Mouse (Mus musculus): ENCODE data around the gene Cdc42ep3. TPM values are rescaled to one million over a fixed set of nuclear protein-coding genes. Genes with fewer than 3 reads are reported as not detected.

Cdc42ep3 gene
- total RNA-seq (2021) = 10 to 100 TPM; 17.3 to 19.5 TPM

DNA sequence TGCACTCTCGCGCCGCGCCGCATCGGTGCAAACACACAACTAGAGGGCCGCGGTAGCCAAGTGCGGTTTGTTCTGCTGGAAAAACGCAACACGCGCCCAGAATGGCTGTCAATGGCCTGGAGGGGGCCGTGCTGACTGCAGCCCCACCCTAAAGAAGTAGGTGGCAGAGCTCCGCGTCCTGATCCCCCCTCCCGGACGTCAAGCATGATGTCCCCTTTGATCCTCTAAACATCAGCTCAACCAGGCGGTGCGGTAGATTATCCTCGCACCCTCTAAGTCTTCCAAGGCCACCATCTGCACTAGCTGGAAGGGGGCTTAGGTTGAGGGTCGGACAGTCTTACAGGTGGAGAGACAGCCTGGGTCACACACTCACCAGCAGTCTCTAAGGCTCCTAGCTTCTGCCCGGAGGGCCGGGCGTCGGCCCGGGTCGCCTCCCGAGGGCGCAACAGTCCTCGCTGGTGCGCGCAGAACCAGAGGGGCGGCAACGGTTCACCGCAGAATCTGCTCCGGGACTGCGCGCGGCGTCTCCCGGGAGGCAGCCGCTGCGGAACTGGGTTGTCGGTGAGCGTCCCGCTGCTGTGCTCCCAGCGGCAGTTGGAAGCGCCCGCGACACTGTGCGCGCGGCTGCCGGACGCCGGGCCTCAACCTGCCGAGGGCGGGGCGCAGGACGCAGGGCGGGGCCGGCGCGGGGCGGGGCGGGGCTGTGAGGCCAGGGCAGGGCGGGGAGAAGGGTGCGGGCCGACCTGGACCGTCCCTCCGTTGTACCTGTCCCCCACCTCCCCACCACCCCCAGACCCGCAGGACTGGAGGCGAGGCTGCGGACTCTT, at the start of gene Cdc42ep3:
Cdc42ep3 (minus strand) TSS at position 648 of the 827 bp plus-strand sequence.
- intact Hi-C loops (cut with DNase I) = loop anchor here (5.0 to 10.0 kb wide), 4 partner anchors 122 to 240 kb away; no protein-coding TSS in a partner anchor

GRCm38 (mm10) chr17:79400356-79400755, 45.5 kb upstream of the Cdc42ep3 start:
- intact Hi-C loops (cut with DNase I) = no loop called here
- no peak for DNase-seq (ENCODE audit: low spot score in 2 of 2)

More for the DNA sequence above, at the start of gene Cdc42ep3:
- peak; percentile 72 to 86 for DNase-seq (ENCODE audit: low spot score in 2 of 2)

DNA sequence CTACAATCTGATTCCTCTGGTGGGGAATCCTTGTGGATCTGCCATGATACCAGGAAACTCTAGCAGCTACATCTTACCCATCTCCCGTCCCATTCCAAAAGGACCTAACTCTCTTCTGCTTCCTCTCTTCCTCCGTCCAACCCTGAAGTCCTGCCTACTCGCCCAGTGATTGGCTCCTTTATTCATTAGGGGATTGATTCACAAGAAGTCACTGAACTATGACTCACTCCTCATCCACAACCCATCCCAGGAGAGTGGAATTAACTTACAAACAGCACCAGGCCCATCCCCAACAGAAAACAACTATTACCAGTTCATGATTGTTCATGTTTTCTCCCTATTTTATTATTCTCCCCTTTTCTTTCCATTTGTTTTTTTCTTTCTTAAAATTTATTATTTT, 43.5 kb upstream of the Cdc42ep3 start:
- DNase-seq (ENCODE audit: low spot score in 2 of 2) = no peak
- intact Hi-C loops (cut with DNase I) = no loop called here

DNA sequence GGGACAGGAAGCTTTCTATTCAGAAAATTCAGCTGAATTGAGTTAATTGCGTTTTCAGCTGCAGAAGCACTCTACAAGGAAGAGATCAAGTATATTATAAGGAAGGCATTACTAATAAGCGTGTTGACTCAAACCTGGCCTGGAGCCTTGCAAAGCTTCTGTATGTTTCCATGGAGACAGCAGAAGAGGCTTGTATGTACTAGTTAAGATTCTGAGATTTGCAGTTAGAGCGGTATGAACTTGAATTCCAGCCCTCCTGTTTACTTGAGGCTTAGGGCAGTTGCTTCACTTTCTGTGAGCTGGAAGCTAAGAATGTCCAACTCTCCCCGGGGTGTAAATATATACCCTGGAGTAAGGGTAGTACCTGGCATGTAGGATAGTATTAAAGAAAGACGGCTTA, 39.9 kb upstream of the Cdc42ep3 start:
- no peak for DNase-seq (ENCODE audit: low spot score in 2 of 2)
- intact Hi-C loops (cut with DNase I) = no loop called here

DNA sequence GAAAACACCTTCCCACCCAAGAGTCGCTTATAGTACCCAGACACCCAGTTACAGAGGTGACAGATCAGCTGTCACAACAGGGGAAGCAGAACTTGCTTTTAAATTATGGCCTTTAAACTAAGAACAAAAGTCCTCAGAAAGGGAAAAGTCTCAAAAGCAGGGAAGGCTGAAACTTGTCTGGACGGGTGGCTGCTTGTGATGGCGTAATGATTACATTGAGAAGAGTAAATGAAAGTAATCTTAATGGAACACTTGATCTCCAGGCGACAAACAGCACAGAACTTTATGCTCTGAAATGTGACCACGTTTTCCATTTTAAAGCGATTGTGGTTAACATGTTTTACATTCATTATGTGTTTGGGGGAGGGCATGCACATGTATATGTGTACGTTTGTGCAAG, 39.0 kb upstream of the Cdc42ep3 start:
- intact Hi-C loops (cut with DNase I) = no loop called here

DNA sequence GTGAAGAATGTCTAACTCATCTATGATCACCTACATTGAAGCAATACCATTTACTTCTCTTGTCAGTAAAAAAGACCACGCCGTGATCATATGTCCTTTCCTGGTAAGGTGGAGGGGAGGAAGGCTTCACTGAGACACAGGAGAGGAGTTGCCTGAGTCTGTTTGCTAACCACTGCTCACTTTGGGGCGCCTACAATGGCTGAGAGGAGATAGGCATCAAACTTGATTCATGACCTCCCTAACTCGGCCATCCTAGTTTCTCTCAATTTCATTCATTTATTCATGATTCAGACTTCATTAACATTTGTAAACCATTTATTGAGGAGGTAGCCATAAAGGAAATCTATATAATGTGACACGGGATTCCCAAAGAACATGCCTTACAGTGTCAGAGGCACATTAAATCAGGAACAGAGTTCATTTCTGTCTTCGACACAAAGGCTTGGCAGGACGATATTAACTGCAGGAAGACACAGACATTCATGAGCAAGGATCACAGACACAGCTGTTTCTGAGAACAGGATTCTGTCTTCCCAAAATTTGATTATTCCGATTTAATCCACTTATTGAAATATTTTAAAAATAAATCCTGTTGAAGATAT, 32.7 kb upstream of the Cdc42ep3 start:
- intact Hi-C loops (cut with DNase I) = no loop called here
- DNase-seq (ENCODE audit: low spot score in 2 of 2) = no peak

More for the DNA sequence above, 39.0 kb upstream of the Cdc42ep3 start:
- no peak for DNase-seq (ENCODE audit: low spot score in 2 of 2)

- intact Hi-C loops (cut with DNase I) = no loop called here
- DNase-seq (ENCODE audit: low spot score in 2 of 2) = no peak
Measured at GRCm38 (mm10) chr17:79381485-79381884, 26.6 kb upstream of the Cdc42ep3 start.

- DNase-seq (ENCODE audit: low spot score in 2 of 2) = no peak
- intact Hi-C loops (cut with DNase I) = no loop called here
Measured at GRCm38 (mm10) chr17:79379191-79379590, 24.3 kb upstream of the Cdc42ep3 start.

DNA sequence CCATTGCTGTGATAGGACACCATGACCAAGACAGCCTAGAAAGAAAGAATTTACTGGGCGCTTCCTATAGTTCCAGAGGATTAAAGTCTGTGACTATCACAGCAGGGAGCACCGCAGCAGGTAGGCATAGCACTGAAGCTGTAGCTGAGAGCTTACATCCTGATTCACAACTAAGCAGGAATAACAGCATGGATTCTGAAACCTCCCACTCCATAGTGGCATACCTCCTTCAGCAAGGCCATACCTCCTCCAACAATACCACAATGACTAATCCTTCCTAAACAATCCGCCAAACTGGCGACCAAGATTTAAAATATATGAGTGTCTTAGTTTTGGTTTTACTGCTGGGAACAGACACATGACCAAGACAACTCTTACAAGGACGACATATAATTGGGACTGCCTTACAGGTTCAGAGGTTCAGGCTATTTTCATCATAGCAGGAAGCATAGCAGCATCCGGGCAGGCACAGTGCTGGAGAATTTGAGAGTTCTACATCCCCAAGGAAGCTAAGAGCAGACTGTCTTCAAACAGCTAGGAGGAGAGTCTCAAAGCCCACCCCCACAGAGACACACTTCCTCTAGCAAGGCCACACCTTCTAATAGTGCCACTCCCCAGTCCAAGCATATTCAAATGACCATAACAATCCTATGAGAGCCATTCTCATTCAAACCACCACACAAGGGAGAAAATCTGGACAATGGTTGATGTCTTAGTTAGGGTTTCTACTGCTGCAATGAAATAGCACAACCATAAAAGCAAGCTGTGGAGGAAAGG, 21.7 kb upstream of the Cdc42ep3 start:
- intact Hi-C loops (cut with DNase I) = no loop called here

GRCm38 (mm10) chr17:79372973-79373372, 18.1 kb upstream of the Cdc42ep3 start:
- no peak for DNase-seq (ENCODE audit: low spot score in 2 of 2)
- intact Hi-C loops (cut with DNase I) = no loop called here

More for the DNA sequence above, 21.7 kb upstream of the Cdc42ep3 start:
- DNase-seq (ENCODE audit: low spot score in 2 of 2) = no peak

DNA sequence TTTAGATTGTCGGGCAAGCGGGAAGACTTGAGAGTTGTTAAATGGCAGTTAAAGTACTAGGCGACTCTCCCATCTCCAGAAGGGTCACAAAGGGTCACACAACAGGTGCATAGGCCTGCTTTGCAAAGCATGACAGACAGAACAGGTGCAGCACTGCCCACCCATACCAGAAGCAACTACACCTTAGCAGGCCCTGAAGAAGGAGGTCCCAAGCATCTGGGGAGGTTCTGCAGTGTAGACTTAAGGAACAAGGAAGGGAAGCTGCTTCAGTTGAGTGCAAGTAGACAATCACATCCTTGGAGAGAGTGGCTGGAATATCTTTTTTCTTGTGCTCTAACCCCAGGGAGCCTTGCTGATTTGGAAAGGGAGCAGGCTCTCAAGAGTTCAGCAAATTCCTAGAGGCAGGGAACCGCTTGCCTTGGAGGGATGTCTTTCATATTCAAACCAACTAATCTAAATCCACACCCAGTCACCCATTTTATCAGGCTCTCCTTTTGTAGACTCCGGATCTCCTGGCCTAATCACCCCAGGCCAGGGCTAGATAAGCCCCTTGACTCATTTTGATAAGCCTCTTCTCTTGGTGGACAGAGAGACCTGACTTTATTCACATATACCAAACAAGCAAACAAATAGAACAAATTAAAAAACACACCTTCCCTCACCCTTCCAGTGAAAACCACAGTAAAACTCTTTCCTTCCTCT, 10.0 kb upstream of the Cdc42ep3 start:
- intact Hi-C loops (cut with DNase I) = no loop called here
- no peak for DNase-seq (ENCODE audit: low spot score in 2 of 2)

DNA sequence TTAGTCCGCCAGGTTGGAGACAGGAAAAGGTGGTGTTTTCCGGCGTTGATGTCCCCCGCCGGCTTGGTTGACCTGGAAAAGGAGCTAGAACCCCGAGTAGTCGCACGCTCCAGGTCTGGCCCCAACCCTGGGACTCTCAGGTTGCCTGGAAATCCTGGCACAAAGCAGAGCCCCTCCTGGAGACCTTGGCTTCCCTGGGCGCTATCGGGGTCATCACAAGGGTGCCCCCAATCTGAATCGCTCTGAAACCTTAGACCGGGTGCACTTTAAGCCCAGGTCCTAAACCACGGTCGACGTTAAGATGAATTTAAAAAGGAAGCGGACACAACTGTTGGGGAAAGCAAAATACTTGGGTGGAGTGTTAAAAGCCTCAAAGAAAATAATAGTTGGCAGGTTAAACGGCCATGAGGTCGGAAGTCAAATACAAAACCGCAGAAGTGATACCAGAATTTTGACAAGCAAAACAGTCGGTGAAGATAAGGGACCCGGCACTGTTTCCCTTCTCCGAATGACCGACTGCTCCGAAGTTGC, 1.2 kb upstream of the Cdc42ep3 start:
- intact Hi-C loops (cut with DNase I) = loop anchor here (5.0 to 10.0 kb wide), 3 partner anchors 124 to 241 kb away; no protein-coding TSS in a partner anchor
- DNase-seq (ENCODE audit: low spot score in 2 of 2) = no peak

DNA sequence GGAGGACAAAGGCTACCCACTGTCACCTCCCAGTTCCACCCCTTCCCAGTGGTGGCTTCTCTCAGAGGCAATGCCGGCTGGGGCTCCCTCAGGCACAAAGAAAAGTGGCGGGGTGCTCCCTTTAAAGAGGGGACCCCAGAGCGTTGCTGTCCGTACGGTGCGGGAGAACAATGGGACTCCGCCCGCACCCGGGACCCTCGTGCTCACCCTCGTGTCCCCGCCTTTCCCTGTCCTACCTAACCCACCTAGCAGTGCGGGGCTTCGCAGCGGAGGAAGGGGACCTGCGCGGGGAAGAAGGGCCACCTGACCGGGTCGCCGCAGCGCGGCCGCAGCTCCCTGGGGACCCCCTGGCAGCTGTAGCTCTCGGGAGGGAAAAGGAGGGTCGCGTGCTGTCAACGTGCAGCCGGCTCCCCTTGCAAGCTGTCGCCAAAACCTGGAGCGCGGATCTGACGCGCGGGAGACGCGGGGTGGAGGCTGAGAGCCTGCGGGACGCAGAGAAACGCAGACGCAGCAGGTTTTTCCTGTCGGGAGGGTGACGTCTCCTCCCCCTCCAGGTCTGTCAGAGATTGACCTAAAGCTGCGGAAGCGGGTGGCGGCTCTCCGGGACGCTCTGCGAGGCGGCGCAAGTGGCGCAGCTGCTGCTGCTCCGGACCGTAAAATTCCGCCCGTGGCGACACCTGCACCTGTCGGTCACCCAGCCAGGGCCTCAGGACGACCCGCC, 540 bp upstream of the Cdc42ep3 start:
- intact Hi-C loops (cut with DNase I) = loop anchor here (5.0 to 10.0 kb wide), 3 partner anchors 123 to 241 kb away; no protein-coding TSS in a partner anchor
- peak; percentile 80 to 81 for DNase-seq (ENCODE audit: low spot score in 2 of 2)

GRCm38 (mm10) chr17:79354174-79354443, 782 bp downstream of the Cdc42ep3 start:
- DNase-seq (ENCODE audit: low spot score in 2 of 2) = no peak

GRCm38 (mm10) chr17:79353446-79354173, 1.3 kb downstream of the Cdc42ep3 start:
- no peak for DNase-seq (ENCODE audit: low spot score in 2 of 2)
- intact Hi-C loops (cut with DNase I) = loop anchor here (5.0 to 10.0 kb wide), 2 partner anchors 144 to 239 kb away; no protein-coding TSS in a partner anchor

More at GRCm38 (mm10) chr17:79354174-79354443, 782 bp downstream of the Cdc42ep3 start:
- intact Hi-C loops (cut with DNase I) = loop anchor here (5.0 to 10.0 kb wide), 2 partner anchors 143 to 239 kb away; no protein-coding TSS in a partner anchor

DNA sequence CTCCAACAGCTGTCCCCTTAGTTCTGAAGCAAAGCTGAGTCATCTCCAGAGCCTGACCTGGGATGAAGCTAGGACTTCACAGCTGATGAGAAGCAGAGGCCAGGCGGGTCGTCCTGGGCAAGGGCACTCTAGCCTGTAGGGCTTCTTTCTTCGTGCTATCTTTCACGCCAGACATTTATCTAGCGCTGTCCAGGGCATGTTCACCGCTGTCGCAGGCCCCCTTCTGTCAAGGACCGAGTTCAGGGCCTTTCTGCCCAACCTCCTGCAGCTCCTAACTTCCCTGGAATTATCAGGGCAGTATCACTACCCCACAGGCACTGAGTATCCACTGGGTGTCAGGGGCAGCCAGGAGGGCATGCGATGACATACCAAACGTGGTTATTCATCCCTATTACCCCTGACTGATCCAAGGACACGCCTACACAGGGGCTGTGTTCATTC, 4.1 kb downstream of the Cdc42ep3 start:
- DNase-seq (ENCODE audit: low spot score in 2 of 2) = no peak
- intact Hi-C loops (cut with DNase I) = loop anchor here (5.0 to 10.0 kb wide), 2 partner anchors 147 to 236 kb away; no protein-coding TSS in a partner anchor

GRCm38 (mm10) chr17:79349371-79349770, 5.5 kb downstream of the Cdc42ep3 start:
- intact Hi-C loops (cut with DNase I) = no loop called here
- no peak for DNase-seq (ENCODE audit: low spot score in 2 of 2)

Measured in left cerebral cortex, postnatal 36 days (tissue).